Mouse (Mus musculus) stomach, postnatal 0 days (tissue): ENCODE data around the gene Apba2. TPM values are rescaled to one million over a fixed set of nuclear protein-coding genes. Genes with fewer than 3 reads are reported as not detected.

ENCODE experiments used
- ATAC-seq: fragments of 200-750 bp; cut with Nextera tagmentation; 2 replicates; pipeline ENCODE4 v1.8.0; 2017; ENCODE audit not compliant: low FRiP score, low TSS enrichment
- DNase-seq: peaks from one replicate; pipeline ENCODE4 v3.0.0-alpha.2; 2016; ENCODE audit warnings: low spot score
- H3K27ac ChIP-seq: fragments of 300-500 bp; sonication (generic); replicated peaks from 2 replicates; pipeline ENCODE4 v1.5.1; 2014; ENCODE audit warnings: mild to moderate bottlenecking, control low read depth
- H3K27me3 ChIP-seq: fragments of 300-500 bp; sonication (generic); 2 replicates; pipeline ENCODE4 v1.6.1; 2014; ENCODE audit warnings: low read length; ENCODE audit not compliant: control insufficient read depth, insufficient read depth
- H3K36me3 ChIP-seq: fragments of 300-500 bp; sonication (generic); 2 replicates; pipeline ENCODE4 v1.6.1; 2014; ENCODE audit warnings: low read length, mixed read lengths; ENCODE audit not compliant: control insufficient read depth, insufficient read depth
- H3K4me1 ChIP-seq: fragments of 300-500 bp; sonication (generic); replicated peaks from 2 replicates; pipeline ENCODE4 v1.6.1; 2014; ENCODE audit warnings: antibody characterized with exemption; ENCODE audit not compliant: control insufficient read depth, insufficient read depth
- H3K4me2 ChIP-seq: fragments of 300-500 bp; sonication (generic); replicated peaks from 2 replicates; pipeline ENCODE4 v1.6.1; 2014; ENCODE audit warnings: low read depth, mild to moderate bottlenecking, control low read depth, moderate library complexity
- H3K4me3 ChIP-seq: fragments of 300-500 bp; sonication (generic); 2 replicates; pipeline ENCODE4 v1.5.1; 2014; ENCODE audit warnings: low read depth, low read length, control low read depth
- H3K9ac ChIP-seq: fragments of 300-500 bp; sonication (generic); 2 replicates; pipeline ENCODE4 v1.6.1; 2014; ENCODE audit warnings: mild to moderate bottlenecking, low read length, control low read depth, mixed read lengths
- H3K9me3 ChIP-seq: fragments of 300-500 bp; sonication (generic); 2 replicates; pipeline ENCODE4 v1.6.1; 2016; ENCODE audit warnings: low read length; ENCODE audit not compliant: control insufficient read depth
- CTCF ChIP-seq: IDR thresholded peaks from 2 replicates; pipeline ENCODE4 v1.5.1; 2016; ENCODE audit warnings: antibody characterized with exemption, low read depth, mild to moderate bottlenecking, moderate library complexity
- EP300 ChIP-seq: optimal IDR thresholded peaks from 2 replicates; pipeline ENCODE3; 2016; ENCODE audit warnings: antibody characterized with exemption
- WGBS: fragments of 180-500 bp; shearing (Covaris S2); extraction: QIAGEN DNeasy Blood & Tissue Kit; methylation state at CpG from one replicate; pipeline ENCODE4 v1.1.7; 2014; 5-methylcytosine and 5-hydroxymethylcytosine counted together
- polyA plus RNA-seq: library from polyadenylated mRNA; unstranded; fragments of >200 nt; fragmentation: Nextera tagmentation; extraction: Ambion mirVana; gene quantifications from 2 replicates; pipeline ENCODE4 v1.2.1, GENCODE M21; 2015

Apba2 gene
- polyA plus RNA-seq, 1 experiment from 2014 or later = 2.6 TPM

DNA sequence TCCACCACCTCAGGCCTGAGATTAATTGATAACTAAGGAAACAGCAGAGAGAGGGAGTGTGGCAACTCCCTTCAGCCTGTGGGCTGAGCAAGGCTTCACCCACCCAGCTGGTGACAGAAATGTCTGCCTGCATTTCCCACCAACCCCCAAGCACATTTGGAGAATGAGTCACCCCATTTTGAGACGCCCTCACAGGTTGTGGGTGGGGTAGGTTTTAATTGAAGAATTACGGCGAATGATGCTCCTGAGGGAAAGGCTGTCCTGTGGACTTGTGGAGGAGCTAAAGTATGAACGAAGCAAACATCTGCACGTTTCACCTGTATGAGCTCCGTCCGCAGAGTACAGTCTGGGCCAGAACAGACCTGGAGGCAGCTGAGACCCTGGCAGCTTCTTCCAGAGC, 250.6 kb downstream of the Apba2 start:
- no peaks in the 10 kb centered on the region for H3K9me3 ChIP-seq

GRCm38 (mm10) chr7:64753678-64754077, 252.2 kb downstream of the Apba2 start:
- Histone ChIP-seq H3K4me1 (no peaks in the 10 kb centered on the region), H3K36me3 (no peaks in the 10 kb centered on the region), H3K27ac (no peak overlapping the region), H3K9me3 (no peaks in the 10 kb centered on the region), H3K4me3 (no peak overlapping the region), H3K27me3 (no peaks in the 10 kb centered on the region), H3K4me2 (no peak overlapping the region), H3K9ac (no peak overlapping the region)
- 37% methylated on average over 6 of the region's 6 CpGs for WGBS
- no peak for ATAC-seq
- TF ChIP-seq EP300 = no peak
- no peak for TF ChIP-seq CTCF
- DNase-seq = no peak

More for the DNA sequence above, 250.6 kb downstream of the Apba2 start:
- H3K9ac ChIP-seq = no peak overlapping the region
- no peaks in the 10 kb centered on the region for H3K4me1 ChIP-seq
- H3K4me3 ChIP-seq = no peak overlapping the region
- DNase-seq = no peak
- H3K36me3 ChIP-seq = no peaks in the 10 kb centered on the region
- WGBS = 80% methylated on average over 7 of the region's 7 CpGs
- ATAC-seq = no peak
- TF ChIP-seq CTCF (no peak), EP300 (no peak)
- H3K27ac ChIP-seq = no peak overlapping the region
- H3K4me2 ChIP-seq = no peak overlapping the region
- no peaks in the 10 kb centered on the region for H3K27me3 ChIP-seq

DNA sequence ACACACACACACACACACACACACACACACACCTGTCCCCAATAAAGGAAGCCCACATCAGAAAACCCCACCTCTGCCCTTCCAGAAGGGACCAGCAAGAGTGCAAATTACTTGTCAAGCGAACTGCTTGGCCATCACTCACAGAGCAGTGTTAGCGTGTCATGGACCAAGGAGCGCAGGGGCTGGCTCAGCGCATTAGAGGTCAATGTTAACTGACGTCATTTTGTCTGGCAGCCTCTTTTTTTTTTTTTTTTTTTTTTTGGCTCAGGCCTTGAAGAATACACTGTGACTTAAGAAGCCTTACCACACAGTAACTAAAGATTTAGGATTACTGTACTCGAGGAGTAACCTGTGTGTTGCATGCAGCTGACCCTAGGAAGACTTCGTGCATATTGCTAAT, 252.7 kb downstream of the Apba2 start:
- TF ChIP-seq CTCF (no peak), EP300 (no peak)
- H3K9me3 ChIP-seq = no peaks in the 10 kb centered on the region
- H3K4me3 ChIP-seq = no peak overlapping the region
- H3K9ac ChIP-seq = no peak overlapping the region
- no peak overlapping the region for H3K4me2 ChIP-seq
- no peak overlapping the region for H3K27ac ChIP-seq
- H3K36me3 ChIP-seq = no peaks in the 10 kb centered on the region
- 41% methylated on average over 7 of the region's 7 CpGs for WGBS
- no peaks in the 10 kb centered on the region for H3K4me1 ChIP-seq
- ATAC-seq (no peak), DNase-seq (no peak)
- H3K27me3 ChIP-seq = no peaks in the 10 kb centered on the region

- Histone ChIP-seq H3K27me3 (no peaks in the 10 kb centered on the region), H3K4me1 (no peaks in the 10 kb centered on the region), H3K4me3 (no peak overlapping the region), H3K27ac (no peak overlapping the region), H3K36me3 (no peaks in the 10 kb centered on the region), H3K9ac (no peak overlapping the region), H3K9me3 (no peaks in the 10 kb centered on the region), H3K4me2 (no peak overlapping the region)
- 84% methylated on average over 7 of the region's 7 CpGs for WGBS
- ATAC-seq (no peak), DNase-seq (no peak)
- TF ChIP-seq CTCF = no peak
- TF ChIP-seq EP300 = no peak
Observed at GRCm38 (mm10) chr7:64755141-64755540, 253.6 kb downstream of the Apba2 start.

DNA sequence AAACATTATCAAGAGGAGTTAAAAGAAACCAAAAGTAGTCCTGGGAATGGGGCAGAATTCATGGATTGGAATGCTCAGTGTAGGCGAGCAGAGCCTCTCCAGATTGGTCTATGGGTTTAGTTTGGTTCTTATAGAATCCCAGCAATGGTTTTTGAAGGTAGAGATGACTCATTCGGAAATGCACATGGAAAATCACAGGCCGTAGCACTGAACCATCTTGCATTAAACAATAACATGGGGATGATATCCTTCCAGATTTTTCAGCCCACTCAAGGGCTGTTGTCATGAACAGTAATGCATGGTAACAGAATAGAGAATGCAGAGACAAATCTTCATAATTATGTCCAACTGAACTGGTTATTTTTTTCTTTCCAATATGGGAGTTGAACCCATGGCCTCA, 264.1 kb downstream of the Apba2 start:
- no peaks in the 10 kb centered on the region for H3K27me3 ChIP-seq
- ATAC-seq = no peak
- no peaks in the 10 kb centered on the region for H3K9me3 ChIP-seq
- DNase-seq = no peak
- 74% methylated on average over 3 of the region's 3 CpGs for WGBS
- H3K4me1 ChIP-seq = no peaks in the 10 kb centered on the region
- H3K27ac ChIP-seq = no peak overlapping the region
- no peaks in the 10 kb centered on the region for H3K36me3 ChIP-seq
- no peak overlapping the region for H3K4me2 ChIP-seq
- no peak overlapping the region for H3K4me3 ChIP-seq
- TF ChIP-seq CTCF (no peak), EP300 (no peak)
- H3K9ac ChIP-seq = no peak overlapping the region

- Histone ChIP-seq H3K4me2 (no peak overlapping the region), H3K27ac (no peak overlapping the region), H3K4me1 (no peaks in the 10 kb centered on the region), H3K9me3 (no peaks in the 10 kb centered on the region), H3K4me3 (no peak overlapping the region), H3K9ac (no peak overlapping the region), H3K36me3 (no peaks in the 10 kb centered on the region), H3K27me3 (no peaks in the 10 kb centered on the region)
- DNase-seq = no peak
- TF ChIP-seq EP300 (no peak), CTCF (no peak)
- no peak for ATAC-seq
- WGBS = 38% methylated on average over 7 of the region's 7 CpGs
Observed at GRCm38 (mm10) chr7:64769768-64770167, 268.3 kb downstream of the Apba2 start.
